Mouse (Mus musculus) small intestine, adult 2 months (tissue): ENCODE results near the gene Wbp4. TPM values are rescaled to one million over a fixed set of nuclear protein-coding genes. Genes with fewer than 3 reads are reported as not detected.
"Not testable (repeated sequence)": the region's sequence is repeated elsewhere in the genome, so short reads cannot be mapped to it uniquely, and the experiment has no call there.

ENCODE experiments used
- H3K27ac ChIP-seq: fragments of 200-500 bp; 2 replicates; pipeline ENCODE4 v1.5.1; 2012; ENCODE audit warnings: low read depth, low read length, control low read depth, inconsistent platforms; ENCODE audit not compliant: insufficient read depth
- H3K27me3 ChIP-seq: fragments of 200-500 bp; 2 replicates; pipeline ENCODE4 v1.6.1; 2012; ENCODE audit warnings: mild to moderate bottlenecking, moderate library complexity, low read length, inconsistent platforms; ENCODE audit not compliant: control insufficient read depth, insufficient read depth
- H3K36me3 ChIP-seq: fragments of 200-500 bp; 2 replicates; pipeline ENCODE4 v1.6.1; 2012; ENCODE audit warnings: mild to moderate bottlenecking, low read length, control low read depth, inconsistent platforms; ENCODE audit not compliant: control insufficient read depth, insufficient read depth
- H3K4me1 ChIP-seq: fragments of 200-500 bp; 2 replicates; pipeline ENCODE4 v1.6.1; 2012; ENCODE audit warnings: low read length, inconsistent platforms, mixed read lengths; ENCODE audit not compliant: control insufficient read depth, insufficient read depth, insufficient read length
- H3K4me3 ChIP-seq: fragments of 200-500 bp; 2 replicates; pipeline ENCODE4 v1.5.1; 2012; ENCODE audit warnings: low read depth, mild to moderate bottlenecking, control low read depth, inconsistent platforms, low read length, moderate library complexity
- CTCF ChIP-seq: fragments of 200-500 bp; IDR thresholded peaks from 2 replicates; pipeline ENCODE4 v1.5.1; 2012; ENCODE audit warnings: low read depth, mild to moderate bottlenecking, control low read depth, inconsistent platforms, low read length, moderate library complexity, mixed read lengths; ENCODE audit not compliant: insufficient replicate concordance, insufficient read length; ENCODE audit errors: extremely low read depth
- POLR2A ChIP-seq: fragments of 200-500 bp; IDR thresholded peaks from 2 replicates; pipeline ENCODE4 v1.6.1; 2012; ENCODE audit warnings: low read depth, mild to moderate bottlenecking, control low read depth, inconsistent platforms, low read length, moderate library complexity
- WGBS: fragments of 180-500 bp; shearing (Covaris S2); methylation state at CpG from one replicate; pipeline ENCODE4 v1.1.7; 2018; 5-methylcytosine and 5-hydroxymethylcytosine counted together
- polyA plus RNA-seq: library from polyadenylated mRNA; depleted of rRNA; stranded (reverse); fragments of >200 nt; gene quantifications from 2 replicates; pipeline ENCODE4 v1.2.3, GENCODE M21; 2012; rRNA removed

Gene Wbp4
- polyA plus RNA-seq = 0.98 and 2.0 TPM in 2 replicates

- TF ChIP-seq CTCF = no peak
- TF ChIP-seq POLR2A = peak; percentile 58
- WGBS = under 1% methylated on average over 85 of the region's 86 CpGs
- H3K4me1 ChIP-seq = peaks cover 7% of the 10 kb centered on the region
Measured at GRCm38 (mm10) chr14:79481339-79482151, at the start of gene Wbp4. Wbp4 (minus strand) TSS chr14:79481520.

GRCm38 (mm10) chr14:79530761-79531160, 49.4 kb upstream of the Wbp4 start:
- H3K36me3 ChIP-seq = peaks cover 7% of the 10 kb centered on the region
- peaks cover 13% of the 10 kb centered on the region for H3K4me1 ChIP-seq
- no peak overlapping the region for H3K4me3 ChIP-seq
- no peaks in the 10 kb centered on the region for H3K27me3 ChIP-seq
- no peak for TF ChIP-seq POLR2A
- TF ChIP-seq CTCF = no peak
- no peak overlapping the region for H3K27ac ChIP-seq
- WGBS = 76% methylated on average over 6 of the region's 6 CpGs

More at GRCm38 (mm10) chr14:79481339-79482151, at the start of gene Wbp4:
- peaks cover 3% of the 10 kb centered on the region; the same call in 1 of the 2 replicates for H3K36me3 ChIP-seq
- H3K27me3 ChIP-seq = no peaks in the 10 kb centered on the region
- peak within 1 kb of the TSS; percentile 100 for H3K27ac ChIP-seq
- H3K4me3 ChIP-seq = peak within 1 kb of the TSS; percentile 85

GRCm38 (mm10) chr14:79529581-79530554, 48.5 kb upstream of the Wbp4 start:
- 70% methylated on average over 10 of the region's 10 CpGs for WGBS
- peaks cover 8% of the 10 kb centered on the region for H3K36me3 ChIP-seq
- H3K4me1 ChIP-seq = peaks cover 15% of the 10 kb centered on the region
- TF ChIP-seq POLR2A (no peak), CTCF (no peak)
- no peaks in the 10 kb centered on the region for H3K27me3 ChIP-seq
- H3K27ac ChIP-seq = no peak overlapping the region
- no peak overlapping the region for H3K4me3 ChIP-seq

- no peak overlapping the region for H3K4me3 ChIP-seq
- TF ChIP-seq CTCF (no peak), POLR2A (no peak)
- peaks cover 8% of the 10 kb centered on the region for H3K36me3 ChIP-seq
- peak overlapping the region; percentile 6; the same call in 1 of the 2 replicates for H3K27ac ChIP-seq
- H3K27me3 ChIP-seq = no peaks in the 10 kb centered on the region
- H3K4me1 ChIP-seq = peaks cover 12% of the 10 kb centered on the region; the same call in 1 of the 2 replicates
- WGBS = 21% methylated on average over 6 of the region's 6 CpGs
Measured at GRCm38 (mm10) chr14:79527704-79528103, 46.4 kb upstream of the Wbp4 start.

GRCm38 (mm10) chr14:79526106-79526505, 44.8 kb upstream of the Wbp4 start:
- not testable (repeated sequence) for H3K27me3 ChIP-seq, H3K27ac ChIP-seq, H3K36me3 ChIP-seq, H3K4me3 ChIP-seq
- WGBS = 87% methylated on average over 12 of the region's 12 CpGs
- peaks cover 17% of the 10 kb centered on the region; the same call in 1 of the 2 replicates for H3K4me1 ChIP-seq

GRCm38 (mm10) chr14:79522387-79522786, 41.1 kb upstream of the Wbp4 start:
- no peak overlapping the region for H3K4me3 ChIP-seq
- 68% methylated on average over 9 of the region's 9 CpGs for WGBS

GRCm38 (mm10) chr14:79521471-79522117, 40.3 kb upstream of the Wbp4 start:
- Histone ChIP-seq H3K27ac (peak overlapping the region; percentile 44), H3K27me3 (no peaks in the 10 kb centered on the region), H3K4me1 (peaks cover 27% of the 10 kb centered on the region; the same call in 1 of the 2 replicates), H3K36me3 (peaks cover 5% of the 10 kb centered on the region), H3K4me3 (no peak overlapping the region)
- TF ChIP-seq POLR2A (no peak), CTCF (no peak)
- 54% methylated on average over 6 of the region's 6 CpGs for WGBS

More at GRCm38 (mm10) chr14:79522387-79522786, 41.1 kb upstream of the Wbp4 start:
- H3K27me3 ChIP-seq = no peaks in the 10 kb centered on the region
- TF ChIP-seq CTCF (no peak), POLR2A (no peak)
- peak overlapping the region; percentile 44 for H3K27ac ChIP-seq
- H3K4me1 ChIP-seq = peaks cover 25% of the 10 kb centered on the region; the same call in 1 of the 2 replicates
- peaks cover 8% of the 10 kb centered on the region for H3K36me3 ChIP-seq
